Mouse (Mus musculus): ENCODE measurements around the gene Tmem106c. TPM values are rescaled to one million over a fixed set of nuclear protein-coding genes. Genes with fewer than 3 reads are reported as not detected.
A peak's percentile ranks its signal among the peaks of the same experiment; 100 is the strongest.

The Tmem106c gene
- polyA plus RNA-seq, 1 experiment from 2014 or later, result 37.7 TPM

DNA sequence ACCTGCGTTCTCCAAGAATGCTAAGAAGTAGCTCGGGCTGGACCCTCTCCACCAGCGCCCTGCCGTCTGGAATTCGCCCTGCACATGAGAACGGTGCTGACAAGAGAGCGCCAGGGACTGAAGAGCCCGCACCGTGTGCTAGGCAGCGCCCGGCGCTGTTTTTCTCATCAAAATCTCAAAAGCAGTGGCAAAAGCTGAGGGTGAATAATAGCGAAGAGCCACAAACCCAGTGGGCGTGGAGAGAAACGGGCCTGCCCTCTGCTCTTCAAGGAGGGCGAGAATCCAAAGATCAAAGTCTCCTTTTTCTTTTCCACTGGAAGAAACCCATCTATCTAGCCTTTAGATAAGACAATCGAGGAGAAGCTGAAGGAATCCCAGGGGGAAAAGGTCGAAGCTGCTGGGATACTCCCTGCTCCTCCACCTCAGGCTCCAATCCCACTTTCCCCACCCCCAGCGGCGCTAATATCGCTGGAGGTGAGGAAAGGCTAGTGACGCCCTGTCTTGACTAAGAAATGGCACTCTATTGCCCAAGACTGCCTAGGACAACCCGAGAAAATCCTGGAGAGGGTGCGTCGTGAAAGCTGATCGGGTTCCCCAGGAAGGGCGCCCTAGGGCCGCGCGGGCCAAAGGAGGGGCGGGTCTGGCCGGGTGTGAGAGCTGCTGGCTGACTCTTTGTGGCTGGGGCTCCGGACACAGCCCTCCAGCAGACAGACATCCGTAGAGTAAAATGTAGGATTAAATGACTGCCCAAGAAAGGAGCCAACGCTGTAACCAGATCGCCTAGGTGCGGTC, 37.5 kb downstream of the Tmem106c start:
- Histone ChIP-seq H3K27me3 (ENCODE audit: control insufficient read depth, insufficient read depth, low read length) (peaks cover 60% of the 10 kb centered on the region), H3K9me3 (replicated peaks; ENCODE audit: control insufficient read depth, low read length) (no peaks in the 10 kb centered on the region; the same call in 1 of the 2 replicates), H3K27ac (ENCODE audit: low read length) (no peak overlapping the region), H3K4me1 (ENCODE audit: control insufficient read depth, insufficient read depth, low read length) (peaks cover 33% of the 10 kb centered on the region), H3K36me3 (ENCODE audit: control insufficient read depth, insufficient read depth) (no peaks in the 10 kb centered on the region), H3K4me2 (ENCODE audit: low read depth, low read length) (peak overlapping the region; percentile 83), H3K4me3 (ENCODE audit: low read length) (peak overlapping the region; percentile 52), H3K9ac (ENCODE audit: low read length) (peak overlapping the region; percentile 34)
- no peak for ATAC-seq (replicated peaks; ENCODE audit: extremely low read depth, insufficient read depth, low FRiP score)
- WGBS, result 2% methylated on average over 37 of the region's 37 CpGs

DNA sequence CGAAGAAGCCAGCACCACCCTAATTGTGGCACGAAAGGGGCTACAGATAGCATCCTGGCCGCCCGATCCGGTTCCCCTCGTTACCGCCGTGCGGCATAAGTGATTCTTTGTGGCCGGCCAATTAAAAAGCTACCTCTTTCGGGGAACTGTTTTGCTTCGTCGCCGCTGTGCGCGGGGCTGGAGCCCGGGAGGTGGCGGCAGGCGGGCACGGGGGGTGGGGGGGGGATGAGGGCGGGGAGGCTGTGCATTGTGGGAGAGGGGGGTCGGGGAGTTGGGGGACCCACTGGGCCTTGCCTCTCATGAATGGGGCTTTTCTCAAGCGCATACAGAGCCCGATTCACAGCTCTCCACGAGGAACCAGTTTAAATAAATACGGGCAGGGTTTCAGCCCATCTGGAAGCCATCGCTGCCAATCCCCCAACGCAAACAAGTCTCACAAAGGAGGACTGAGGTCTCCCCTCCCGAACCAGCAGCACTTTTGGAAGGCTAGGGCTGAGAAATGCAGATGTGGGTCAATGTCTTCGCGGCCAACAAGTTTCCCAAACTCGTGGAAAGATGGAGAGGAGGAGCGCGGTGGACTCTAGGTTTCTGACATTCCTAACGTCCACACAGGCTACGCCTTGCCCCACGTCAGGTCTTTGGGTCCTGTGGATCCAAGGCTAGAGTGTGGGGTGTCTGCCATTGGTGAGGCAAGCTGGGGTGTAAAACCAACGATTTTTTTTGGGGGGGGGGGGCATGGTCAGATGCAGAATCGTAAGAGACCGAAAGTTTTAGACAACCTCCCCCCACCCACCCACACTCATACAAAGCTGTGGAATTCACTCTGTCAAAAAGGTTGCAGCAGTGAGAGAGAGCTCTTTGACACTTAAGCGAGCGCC, 38.4 kb downstream of the Tmem106c start:
- H3K9ac ChIP-seq (ENCODE audit: low read length), result peak overlapping the region; percentile 51
- peaks cover 33% of the 10 kb centered on the region for H3K4me1 ChIP-seq (ENCODE audit: control insufficient read depth, insufficient read depth, low read length)
- H3K27ac ChIP-seq (ENCODE audit: low read length), result no peak overlapping the region
- H3K4me2 ChIP-seq (ENCODE audit: low read depth, low read length), result peak overlapping the region; percentile 83
- H3K27me3 ChIP-seq (ENCODE audit: control insufficient read depth, insufficient read depth, low read length), result peaks cover 65% of the 10 kb centered on the region
- no peaks in the 10 kb centered on the region for H3K36me3 ChIP-seq (ENCODE audit: control insufficient read depth, insufficient read depth)
- no peak for ATAC-seq (replicated peaks; ENCODE audit: extremely low read depth, insufficient read depth, low FRiP score)
- H3K9me3 ChIP-seq (replicated peaks; ENCODE audit: control insufficient read depth, low read length), result no peaks in the 10 kb centered on the region; the same call in 1 of the 2 replicates
- 1% methylated on average over 41 of the region's 42 CpGs for WGBS
- peak overlapping the region; percentile 52 for H3K4me3 ChIP-seq (ENCODE audit: low read length)

DNA sequence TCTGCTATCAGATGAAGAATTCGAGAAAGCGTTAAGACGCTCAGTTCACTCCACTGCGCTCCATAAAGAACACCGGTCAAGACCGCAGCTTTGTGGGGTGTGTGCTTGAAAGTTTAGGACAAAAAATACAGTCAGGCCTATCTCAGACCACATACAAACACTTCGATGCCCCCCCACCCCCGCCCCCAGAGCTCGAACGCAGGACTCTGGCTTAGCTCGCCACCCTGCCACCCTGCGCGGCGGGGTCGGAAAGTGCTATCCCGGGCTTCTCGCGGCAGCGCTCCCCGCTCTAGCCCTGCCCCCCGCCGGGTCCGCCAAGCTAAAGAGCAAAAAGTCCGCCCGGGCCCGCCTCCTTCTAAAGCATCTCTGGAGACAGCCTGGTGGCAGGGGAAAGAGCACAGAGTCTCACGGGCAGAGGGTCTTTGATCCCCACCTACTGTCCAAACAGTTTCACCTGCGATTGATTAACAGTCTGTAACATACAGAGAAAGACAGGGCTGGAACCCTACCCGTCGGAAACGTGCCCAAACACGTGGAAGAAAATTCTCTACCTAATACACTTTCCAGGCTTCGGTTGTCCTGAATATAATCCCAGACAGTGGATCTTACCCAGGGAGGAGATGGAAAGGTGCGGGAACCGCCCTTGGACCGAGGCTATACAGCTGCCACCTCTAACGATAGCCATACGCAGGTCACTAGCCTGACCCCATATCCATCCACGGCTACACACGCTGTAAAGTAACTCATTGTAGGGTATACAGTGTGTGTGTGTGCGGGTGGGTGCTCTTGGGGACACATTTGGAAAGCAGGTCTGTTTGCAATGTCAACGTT, 39.2 kb downstream of the Tmem106c start:
- peaks cover 33% of the 10 kb centered on the region for H3K4me1 ChIP-seq (ENCODE audit: control insufficient read depth, insufficient read depth, low read length)
- H3K27me3 ChIP-seq (ENCODE audit: control insufficient read depth, insufficient read depth, low read length), result peaks cover 63% of the 10 kb centered on the region
- peak overlapping the region; percentile 51 for H3K9ac ChIP-seq (ENCODE audit: low read length)
- whole genome bisulfite sequencing, result 1% methylated on average over 42 of the region's 42 CpGs
- ATAC-seq (replicated peaks; ENCODE audit: extremely low read depth, insufficient read depth, low FRiP score), result no peak; the same call in 1 of the 2 replicates
- no peaks in the 10 kb centered on the region for H3K36me3 ChIP-seq (ENCODE audit: control insufficient read depth, insufficient read depth)
- H3K9me3 ChIP-seq (replicated peaks; ENCODE audit: control insufficient read depth, low read length), result no peaks in the 10 kb centered on the region; the same call in 1 of the 2 replicates
- peak overlapping the region; percentile 83 for H3K4me2 ChIP-seq (ENCODE audit: low read depth, low read length)
- H3K27ac ChIP-seq (ENCODE audit: low read length), result no peak overlapping the region
- H3K4me3 ChIP-seq (ENCODE audit: low read length), result peak overlapping the region; percentile 52

DNA sequence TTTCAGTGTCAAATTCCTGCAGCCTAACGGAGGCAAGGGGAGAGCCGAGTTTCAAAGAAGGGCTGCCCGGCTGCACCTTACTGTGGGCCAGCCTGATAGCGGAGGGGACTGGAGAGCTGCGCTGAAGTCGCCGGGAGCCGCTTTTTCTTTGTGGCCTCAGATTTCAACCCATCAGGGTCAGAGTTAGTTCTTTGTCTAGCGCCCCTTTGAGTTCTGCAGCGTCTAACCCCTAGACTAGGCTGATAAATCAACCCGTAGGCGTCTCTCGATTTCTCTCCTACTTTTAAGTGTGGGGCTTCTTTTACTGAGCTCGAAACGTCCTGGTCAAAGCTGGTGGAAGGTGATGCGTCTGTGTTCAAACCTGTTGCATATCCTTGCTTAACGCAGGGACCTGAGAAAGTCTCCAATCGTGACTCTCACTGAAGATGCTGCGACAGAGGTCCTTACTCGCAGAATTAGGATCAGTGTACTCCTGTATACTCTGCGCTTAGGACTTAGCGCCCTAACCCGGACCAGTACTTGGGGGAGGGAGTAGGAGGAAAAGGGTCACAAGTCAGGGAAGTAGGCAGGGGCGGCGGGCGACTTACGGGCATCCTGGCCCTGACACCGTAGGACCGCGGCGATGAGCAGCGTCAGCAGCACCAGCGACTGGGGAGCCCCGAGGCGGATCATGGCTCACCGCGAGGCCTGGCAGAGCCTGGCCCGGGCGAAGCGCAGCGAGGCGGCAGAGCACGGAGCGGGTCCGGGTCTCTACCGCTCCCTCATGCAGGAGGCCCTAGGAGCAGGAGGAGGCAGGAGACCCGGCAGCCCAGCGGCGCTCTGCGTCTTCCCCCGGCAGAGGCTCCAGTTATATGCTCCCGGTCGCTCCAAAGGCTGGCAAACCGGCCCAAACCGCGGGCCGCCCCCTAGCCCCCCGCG, 40.1 kb downstream of the Tmem106c start, which contains the start of gene Col2a1:
TSS of gene Col2a1 (minus strand) at position 874 of the 918 bp plus-strand sequence.
- peak; percentile 24; the same call in 1 of the 2 replicates for ATAC-seq (replicated peaks; ENCODE audit: extremely low read depth, insufficient read depth, low FRiP score)
- Histone ChIP-seq H3K9ac (ENCODE audit: low read length) (peak within 1 kb of the TSS; percentile 47), H3K27ac (ENCODE audit: low read length) (no peak within 1 kb of the TSS), H3K4me2 (ENCODE audit: low read depth, low read length) (peak within 1 kb of the TSS; percentile 83), H3K4me3 (ENCODE audit: low read length) (peak within 1 kb of the TSS; percentile 52), H3K27me3 (ENCODE audit: control insufficient read depth, insufficient read depth, low read length) (peaks cover 55% of the 10 kb centered on the region), H3K9me3 (replicated peaks; ENCODE audit: control insufficient read depth, low read length) (no peaks in the 10 kb centered on the region; the same call in 1 of the 2 replicates), H3K36me3 (ENCODE audit: control insufficient read depth, insufficient read depth) (no peaks in the 10 kb centered on the region), H3K4me1 (ENCODE audit: control insufficient read depth, insufficient read depth, low read length) (peaks cover 33% of the 10 kb centered on the region)
- WGBS, result under 1% methylated on average over 58 of the region's 59 CpGs

DNA sequence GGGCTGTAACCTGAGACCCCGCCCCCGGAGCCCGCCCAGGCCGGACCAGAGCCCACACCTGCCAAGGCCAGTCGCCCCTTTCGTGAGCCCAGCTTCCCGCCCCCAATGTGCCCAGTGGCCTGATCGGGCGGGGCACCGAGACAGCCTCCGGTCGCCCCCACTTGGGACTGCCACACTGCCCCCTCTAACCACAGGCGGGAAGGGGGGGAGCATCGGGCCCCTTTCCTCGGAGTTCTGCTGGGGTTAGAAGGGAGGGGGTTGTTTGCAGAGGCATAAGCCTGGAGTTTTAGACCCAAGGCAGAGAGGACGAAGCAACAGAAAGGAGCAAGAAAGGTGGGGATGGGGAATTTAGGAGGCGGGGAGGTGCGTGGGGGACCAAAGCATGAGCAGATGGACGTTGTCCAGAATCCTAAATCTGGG, 40.8 kb downstream of the Tmem106c start:
- peak overlapping the region; percentile 47 for H3K9ac ChIP-seq (ENCODE audit: low read length)
- H3K4me1 ChIP-seq (ENCODE audit: control insufficient read depth, insufficient read depth, low read length), result peaks cover 33% of the 10 kb centered on the region
- no peaks in the 10 kb centered on the region; the same call in 1 of the 2 replicates for H3K9me3 ChIP-seq (replicated peaks; ENCODE audit: control insufficient read depth, low read length)
- peak overlapping the region; percentile 52 for H3K4me3 ChIP-seq (ENCODE audit: low read length)
- 4% methylated on average over 19 of the region's 19 CpGs for WGBS
- peaks cover 53% of the 10 kb centered on the region for H3K27me3 ChIP-seq (ENCODE audit: control insufficient read depth, insufficient read depth, low read length)
- H3K36me3 ChIP-seq (ENCODE audit: control insufficient read depth, insufficient read depth), result no peaks in the 10 kb centered on the region
- no peak for ATAC-seq (replicated peaks; ENCODE audit: extremely low read depth, insufficient read depth, low FRiP score)
- H3K27ac ChIP-seq (ENCODE audit: low read length), result no peak overlapping the region
- peak overlapping the region; percentile 83 for H3K4me2 ChIP-seq (ENCODE audit: low read depth, low read length)

DNA sequence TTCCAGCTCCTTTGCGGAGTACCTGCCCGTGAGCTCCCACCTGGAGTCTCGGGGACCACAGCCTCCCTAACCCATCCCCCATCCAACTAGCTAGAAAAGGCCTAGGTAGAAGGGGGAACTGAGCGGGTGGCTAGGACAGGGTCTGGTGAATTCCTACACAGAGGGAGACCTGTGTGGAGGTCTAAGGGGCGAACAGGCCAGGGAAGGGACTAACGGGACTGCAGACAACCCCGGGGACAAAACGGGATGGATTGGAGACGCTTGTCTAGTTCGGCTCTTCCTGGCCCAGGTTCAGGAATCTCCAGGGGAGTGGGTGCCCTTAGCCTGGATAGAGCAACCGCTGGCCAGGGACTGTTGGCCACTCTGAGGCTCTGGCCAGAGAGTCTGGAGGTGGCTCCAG, 41.2 kb downstream of the Tmem106c start:
- Histone ChIP-seq H3K9me3 (replicated peaks; ENCODE audit: control insufficient read depth, low read length) (no peaks in the 10 kb centered on the region; the same call in 1 of the 2 replicates), H3K27me3 (ENCODE audit: control insufficient read depth, insufficient read depth, low read length) (peaks cover 48% of the 10 kb centered on the region), H3K4me1 (ENCODE audit: control insufficient read depth, insufficient read depth, low read length) (peaks cover 33% of the 10 kb centered on the region), H3K36me3 (ENCODE audit: control insufficient read depth, insufficient read depth) (no peaks in the 10 kb centered on the region), H3K4me3 (ENCODE audit: low read length) (no peak overlapping the region; the same call in 1 of the 2 replicates), H3K27ac (ENCODE audit: low read length) (no peak overlapping the region), H3K4me2 (ENCODE audit: low read depth, low read length) (peak overlapping the region; percentile 83; the same call in 1 of the 2 replicates), H3K9ac (ENCODE audit: low read length) (no peak overlapping the region)
- no peak for ATAC-seq (replicated peaks; ENCODE audit: extremely low read depth, insufficient read depth, low FRiP score)
- 27% methylated on average over 11 of the region's 11 CpGs for WGBS

DNA sequence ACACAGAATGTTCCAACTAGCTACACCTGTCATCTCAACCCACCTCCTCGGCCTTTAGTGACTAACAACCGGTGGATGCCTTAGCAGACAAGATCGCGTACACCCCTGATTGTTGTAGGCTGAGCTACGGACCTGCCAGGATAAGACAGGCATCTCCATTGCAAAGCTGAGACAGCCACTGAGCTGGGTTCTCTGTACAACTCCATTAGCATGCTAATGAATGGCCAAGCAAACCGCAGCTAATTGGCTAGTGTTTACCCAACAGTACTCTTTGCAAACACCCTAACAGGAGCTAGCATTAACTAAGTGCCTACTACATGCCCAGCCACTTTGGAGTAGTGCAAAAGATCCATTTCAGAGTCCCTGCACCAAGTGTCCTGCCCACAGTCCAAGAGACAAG, 48.8 kb downstream of the Tmem106c start:
- H3K4me2 ChIP-seq (ENCODE audit: low read depth, low read length), result no peak overlapping the region
- no peak overlapping the region for H3K9ac ChIP-seq (ENCODE audit: low read length)
- peaks cover 10% of the 10 kb centered on the region; the same call in 1 of the 2 replicates for H3K27me3 ChIP-seq (ENCODE audit: control insufficient read depth, insufficient read depth, low read length)
- H3K4me1 ChIP-seq (ENCODE audit: control insufficient read depth, insufficient read depth, low read length), result no peaks in the 10 kb centered on the region
- H3K4me3 ChIP-seq (ENCODE audit: low read length), result no peak overlapping the region
- no peaks in the 10 kb centered on the region for H3K36me3 ChIP-seq (ENCODE audit: control insufficient read depth, insufficient read depth)
- no peak overlapping the region for H3K27ac ChIP-seq (ENCODE audit: low read length)
- no peak for ATAC-seq (replicated peaks; ENCODE audit: extremely low read depth, insufficient read depth, low FRiP score)
- no peaks in the 10 kb centered on the region for H3K9me3 ChIP-seq (replicated peaks; ENCODE audit: control insufficient read depth, low read length)
- WGBS, result 74% methylated on average over 6 of the region's 6 CpGs
